In the genomic region with DNA sequence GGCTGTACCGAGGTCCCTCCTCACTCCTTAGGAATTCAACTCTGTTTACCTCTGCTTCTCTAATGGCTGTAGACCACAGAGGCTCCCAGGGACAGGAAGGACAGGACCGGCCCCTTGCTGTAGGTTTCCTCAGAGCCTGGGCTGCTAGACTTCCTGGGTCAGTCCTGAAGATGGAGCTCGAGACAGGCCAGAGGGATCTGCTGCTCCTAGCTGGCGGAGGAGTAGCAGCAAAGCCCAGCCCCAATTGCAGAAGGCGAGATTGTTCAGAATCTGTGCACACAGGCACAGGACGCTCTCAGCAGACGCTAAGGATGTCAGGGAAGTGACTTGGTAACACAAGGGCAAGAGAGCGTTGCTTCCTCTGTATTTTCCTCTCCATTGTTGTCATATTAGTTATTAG, we compare ENCODE assay signal across 8 mouse cellular contexts.
A peak's percentile ranks its signal among the peaks of the same experiment; 100 is the strongest.
DNase-seq lines count a peak whose midpoint lies in the region; ATAC-seq and TF ChIP-seq lines count a peak whose summit lies in the region.

No protein-coding gene starts in this region.

- WGBS in heart, embryonic 13.5 days = 11% methylated on average over 8 of the region's 8 CpGs
- 7% methylated on average over 8 of the region's 8 CpGs for WGBS in kidney, postnatal 0 days
- 25% methylated on average over 8 of the region's 8 CpGs for WGBS in liver, embryonic 14.5 days (ENCODE audit: insufficient replicate concordance)
- 22% methylated on average over 8 of the region's 8 CpGs for WGBS in neural tube, embryonic 14.5 days

- peak; percentile 54 for TF ChIP-seq POLR2A in embryonic fibroblast, embryonic 13.5 days (IDR thresholded peaks at IDR 0.05; ENCODE audit: low read depth, low read length)

- peak overlapping the region; percentile 70 for H3K9ac ChIP-seq in heart, embryonic 13.5 days
- H3K9ac ChIP-seq in kidney, postnatal 0 days (ENCODE audit: low read depth, low read length) = no peak overlapping the region
- H3K9ac ChIP-seq in liver, embryonic 14.5 days (replicated peaks) = no peak overlapping the region
- no peak overlapping the region for H3K9ac ChIP-seq in neural tube, embryonic 14.5 days (replicated peaks; ENCODE audit: low read depth, low read length)

- peak; percentile 91 for TF ChIP-seq CTCF in embryonic fibroblast, embryonic 13.5 days (IDR thresholded peaks at IDR 0.05; ENCODE audit: borderline replicate concordance, insufficient read depth, low read length)
- peak; percentile 80 for TF ChIP-seq CTCF in kidney, postnatal 0 days (IDR thresholded peaks at IDR 0.05; ENCODE audit: low read depth)
- peak; percentile 60 for TF ChIP-seq CTCF in liver, embryonic 14.5 days (IDR thresholded peaks at IDR 0.05; ENCODE audit: low read depth)

- H3K36me3 ChIP-seq in heart, embryonic 13.5 days = no peaks in the 10 kb centered on the region
- no peaks in the 10 kb centered on the region for H3K36me3 ChIP-seq in kidney, postnatal 0 days (ENCODE audit: insufficient read depth, low read length)
- H3K36me3 ChIP-seq in liver, embryonic 14.5 days (replicated peaks; ENCODE audit: control insufficient read depth, insufficient read depth, low read depth) = no peaks in the 10 kb centered on the region
- no peaks in the 10 kb centered on the region for H3K36me3 ChIP-seq in neural tube, embryonic 14.5 days (ENCODE audit: control insufficient read depth, insufficient read depth, low read length)

- H3K27me3 ChIP-seq in heart, embryonic 13.5 days (replicated peaks) = no peaks in the 10 kb centered on the region
- no peaks in the 10 kb centered on the region for H3K27me3 ChIP-seq in kidney, postnatal 0 days (ENCODE audit: insufficient read depth, low read length)
- no peaks in the 10 kb centered on the region for H3K27me3 ChIP-seq in liver, embryonic 14.5 days (ENCODE audit: control insufficient read depth, insufficient read depth, low read length)
- H3K27me3 ChIP-seq in neural tube, embryonic 14.5 days (ENCODE audit: control insufficient read depth, insufficient read depth, low read length) = peaks cover 3% of the 10 kb centered on the region; the same call in 1 of the 2 replicates

- peak overlapping the region; percentile 41; the same call in 1 of the 2 replicates for H3K4me2 ChIP-seq in heart, embryonic 13.5 days
- no peak overlapping the region for H3K4me2 ChIP-seq in kidney, postnatal 0 days (ENCODE audit: low read length)
- H3K4me2 ChIP-seq in liver, embryonic 14.5 days (ENCODE audit: low read depth) = no peak overlapping the region
- H3K4me2 ChIP-seq in neural tube, embryonic 14.5 days (ENCODE audit: low read depth, low read length) = no peak overlapping the region

- no peaks in the 10 kb centered on the region for H3K4me1 ChIP-seq in embryonic fibroblast, embryonic 13.5 days (ENCODE audit: control insufficient read depth, insufficient read depth, low read length)
- H3K4me1 ChIP-seq in heart, embryonic 13.5 days = peaks cover 43% of the 10 kb centered on the region
- H3K4me1 ChIP-seq in kidney, postnatal 0 days (replicated peaks; ENCODE audit: insufficient read depth, low read length) = no peaks in the 10 kb centered on the region
- H3K4me1 ChIP-seq in liver, embryonic 14.5 days (replicated peaks; ENCODE audit: control insufficient read depth in 2 of 2, insufficient read depth in 2 of 2, low read length in 1 of 2) = no peaks in the 10 kb centered on the region
- H3K4me1 ChIP-seq in neural tube, embryonic 14.5 days (ENCODE audit: control insufficient read depth, insufficient read depth, low read length) = no peaks in the 10 kb centered on the region

- ATAC-seq in heart, embryonic 13.5 days (ENCODE audit: extremely low read depth, insufficient number of reproducible peaks, low FRiP score, low TSS enrichment) = no peak; the same call in 1 of the 2 replicates
- peak; percentile 87 for ATAC-seq in kidney, postnatal 0 days (replicated peaks; ENCODE audit: low FRiP score, low read depth)
- ATAC-seq in liver, embryonic 14.5 days (ENCODE audit: insufficient read depth) = no peak
- peak; percentile 84 for ATAC-seq in neural tube, embryonic 14.5 days (ENCODE audit: low read depth)

- H3K27ac ChIP-seq in embryonic fibroblast, embryonic 13.5 days (ENCODE audit: insufficient read depth, low read length) = no peak overlapping the region
- peak overlapping the region; percentile 62 for H3K27ac ChIP-seq in heart, embryonic 13.5 days (replicated peaks)
- H3K27ac ChIP-seq in kidney, postnatal 0 days = no peak overlapping the region
- no peak overlapping the region for H3K27ac ChIP-seq in liver, embryonic 14.5 days
- H3K27ac ChIP-seq in neural tube, embryonic 14.5 days (ENCODE audit: low read depth, low read length) = no peak overlapping the region

- TF ChIP-seq EP300 in liver, embryonic 14.5 days (IDR thresholded peaks at IDR 0.05; ENCODE audit: low read depth) = no peak

- peak; percentile 68 for DNase-seq in layer of hippocampus, adult 11-12 months (ENCODE audit: low spot score)
- DNase-seq in layer of hippocampus, adult 9-10 months (ENCODE audit: low spot score) = no peak
- peak; percentile 94 for DNase-seq in kidney, postnatal 0 days (ENCODE audit: low spot score)
- DNase-seq in liver, embryonic 14.5 days (ENCODE audit: low read depth in 3 of 3, low spot score in 3 of 3) = no peak
- peak; percentile 47 for DNase-seq in urinary bladder, postnatal 25 days (ENCODE audit: low spot score)

- no peaks in the 10 kb centered on the region for H3K9me3 ChIP-seq in heart, embryonic 13.5 days
- H3K9me3 ChIP-seq in kidney, postnatal 0 days (replicated peaks; ENCODE audit: low read length) = no peaks in the 10 kb centered on the region
- no peaks in the 10 kb centered on the region for H3K9me3 ChIP-seq in liver, embryonic 14.5 days (ENCODE audit: control insufficient read depth, low read length)
- H3K9me3 ChIP-seq in neural tube, embryonic 14.5 days (ENCODE audit: control insufficient read depth, low read length) = no peaks in the 10 kb centered on the region

- no peak overlapping the region for H3K4me3 ChIP-seq in embryonic fibroblast, embryonic 13.5 days (ENCODE audit: insufficient read depth, low read length)
- H3K4me3 ChIP-seq in heart, embryonic 13.5 days = no peak overlapping the region
- no peak overlapping the region for H3K4me3 ChIP-seq in kidney, postnatal 0 days (replicated peaks; ENCODE audit: low read depth, low read length)
- H3K4me3 ChIP-seq in liver, embryonic 14.5 days (ENCODE audit: insufficient read depth in 1 of 2, low read depth in 2 of 2, low read length in 2 of 2) = no peak overlapping the region
- H3K4me3 ChIP-seq in neural tube, embryonic 14.5 days (ENCODE audit: low read depth, low read length) = no peak overlapping the region

Comparison
In these comparisons a context has a peak if more than half of its experiments do, and no peak if none do; other contexts are left out.
1. DNase-seq: peak in layer of hippocampus, adult 11-12 months (single experiment), kidney, postnatal 0 days (single experiment) and urinary bladder, postnatal 25 days (single experiment); none in layer of hippocampus, adult 9-10 months (single experiment) and liver, embryonic 14.5 days (0 of 3).
2. ATAC-seq: peak in kidney, postnatal 0 days (single experiment) and neural tube, embryonic 14.5 days (single experiment); none in heart, embryonic 13.5 days (single experiment) and liver, embryonic 14.5 days (single experiment).
3. Peak in every context shown above with its lines, with median percentiles within 50 percentile points of each other: CTCF ChIP-seq.